Mouse (Mus musculus) c-Kit-negative CD71-positive TER-119-positive erythroid progenitor cells, embryonic 14.5 days (primary cell): ENCODE measurements at regions not wholly inside any gene's neighbourhood (a gene's known extent, or its start where the extent isn't known, plus 50 kb on each side); places are given as distances from the start of the nearest gene placed in this dataset.
A peak's percentile ranks its signal among the peaks of the same experiment; 100 is the strongest.

Source experiments
- DNase-seq: peaks from one replicate; pipeline ENCODE4 v3.0.0-alpha.2; 2013; ENCODE audit warnings: low read depth, low spot score

DNA sequence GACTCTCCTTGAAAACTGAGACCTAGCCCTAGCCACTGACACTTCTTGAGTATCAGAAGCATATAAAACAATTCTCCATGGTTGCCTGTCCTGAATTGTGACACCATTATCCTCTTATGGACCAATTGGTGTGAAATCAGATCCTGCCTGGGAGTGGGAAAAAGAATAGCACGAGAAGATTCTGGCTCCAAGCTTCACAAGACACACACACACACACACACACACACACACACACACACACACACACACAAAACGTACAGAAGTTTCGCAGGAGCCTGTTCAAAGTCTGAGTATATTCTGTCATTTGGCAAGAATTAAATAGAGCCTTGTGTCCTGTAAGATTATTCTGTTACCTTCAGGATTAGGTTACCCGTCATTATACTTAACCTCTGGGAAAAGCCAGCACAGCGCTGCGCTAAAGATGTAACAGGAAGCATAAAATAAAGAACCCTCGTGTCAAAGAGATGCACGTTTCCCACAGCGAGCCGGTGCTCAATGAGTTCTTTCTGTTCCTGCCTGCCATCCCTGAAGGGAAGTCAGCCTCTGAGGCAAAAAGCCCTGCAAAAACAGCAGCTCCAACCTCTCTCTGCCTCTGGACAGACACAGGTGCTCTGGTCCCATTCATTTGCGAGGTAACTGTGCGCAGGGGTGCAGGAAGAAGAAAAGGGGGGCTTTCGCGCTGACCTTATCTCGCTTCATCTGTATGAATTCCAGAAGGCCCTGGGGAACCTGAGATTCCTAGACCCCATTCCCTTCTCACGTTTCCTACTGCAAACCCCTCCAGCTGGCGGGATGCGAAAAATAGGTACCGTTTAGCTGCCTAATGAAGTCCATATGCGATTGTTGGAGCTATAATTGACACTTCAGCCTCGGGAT is 178.4 kb upstream of the Elac2 start:
- DNase-seq: no peak

GRCm38 (mm10) chr11:64801351-64801750 is 177.5 kb upstream of the Elac2 start:
- DNase-seq: peak; percentile 36

DNA sequence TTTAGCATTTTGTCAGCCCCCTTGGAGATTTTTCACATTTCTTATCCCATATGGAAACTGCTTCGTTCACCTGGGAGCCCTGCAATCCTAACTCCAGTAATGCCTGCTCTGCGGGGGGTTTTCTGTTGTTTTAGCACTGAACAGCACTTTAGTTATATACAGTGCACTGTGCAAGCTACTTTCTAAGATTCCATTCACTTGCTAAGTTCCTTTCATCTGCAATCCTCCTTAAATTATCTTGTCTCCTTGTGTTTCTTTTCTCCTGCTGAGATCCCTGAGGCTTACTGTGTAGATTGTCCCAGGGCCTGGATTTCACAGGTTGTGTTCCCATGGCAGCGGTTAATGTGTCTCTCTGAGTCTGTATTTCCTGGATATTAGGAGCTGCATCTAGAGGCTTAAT is 173.3 kb upstream of the Elac2 start:
- DNase-seq: no peak

GRCm38 (mm10) chr11:64812408-64812807 is 166.4 kb upstream of the Elac2 start:
- DNase-seq: no peak

DNA sequence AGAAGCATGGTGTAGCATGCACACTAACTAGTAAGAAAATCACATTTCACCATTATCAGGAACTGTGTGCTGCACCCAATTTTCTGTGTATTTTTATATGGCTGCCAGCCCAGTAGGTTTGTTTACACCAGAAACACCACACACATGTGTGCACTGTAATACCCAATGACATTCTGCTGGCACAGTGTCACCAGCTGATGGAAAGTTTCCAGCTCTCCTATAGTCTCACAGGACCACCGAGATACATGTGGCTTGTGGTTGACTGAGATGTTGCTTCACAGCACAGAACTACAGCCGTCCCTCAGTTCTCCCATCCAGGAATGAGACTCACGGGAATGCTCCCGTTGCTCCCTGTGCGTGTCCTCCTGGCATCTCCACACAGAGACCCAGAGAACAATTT is 149.4 kb upstream of the Elac2 start:
- DNase-seq: no peak

DNA sequence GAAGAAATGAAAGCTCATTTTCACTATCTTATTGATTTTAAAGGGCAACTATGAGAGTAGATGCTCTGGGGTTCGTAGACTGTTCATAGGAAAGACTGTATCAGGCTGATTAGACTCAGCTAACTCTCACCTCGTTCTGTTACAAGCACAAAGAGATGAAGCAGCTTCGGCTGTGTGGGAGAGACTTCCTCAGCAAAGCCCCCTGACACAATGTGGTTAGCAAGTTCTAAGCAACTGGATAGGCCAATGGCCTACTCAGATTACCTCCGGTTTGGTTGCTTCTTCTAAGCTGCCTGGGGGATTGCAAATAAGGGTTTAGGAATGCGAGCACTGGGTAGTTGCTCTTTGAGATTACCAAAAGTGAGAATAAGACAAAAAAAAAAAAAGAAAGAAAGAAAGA is 146.4 kb upstream of the Elac2 start:
- DNase-seq: no peak

GRCm38 (mm10) chr11:64833786-64834185 is 145.1 kb upstream of the Elac2 start:
- DNase-seq: no peak

DNA sequence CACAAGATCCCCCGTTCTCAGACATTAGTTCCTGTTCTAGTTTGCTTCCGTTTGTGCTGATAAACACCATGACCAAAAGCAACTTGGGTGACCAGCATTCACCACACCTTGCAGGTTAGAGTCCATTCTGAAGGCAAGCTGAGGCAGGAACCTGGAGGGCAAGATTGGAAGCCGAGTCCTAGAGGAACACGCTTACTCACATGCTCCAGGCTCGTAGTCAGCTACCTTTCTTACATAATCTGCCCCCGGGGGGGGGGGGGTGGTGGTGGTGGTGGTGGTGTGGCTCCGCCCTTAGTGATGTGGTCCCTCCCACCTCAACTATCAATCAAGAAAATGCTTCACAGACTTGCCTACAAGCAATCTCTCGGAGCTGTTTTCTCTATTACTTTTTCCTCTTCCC is 142.1 kb upstream of the Elac2 start:
- DNase-seq: no peak

- peak; percentile 63 for DNase-seq
These were observed 137.7 kb upstream of the Elac2 start for GRCm38 (mm10) chr11:64841092-64841491.

GRCm38 (mm10) chr11:64842775-64843530 is 135.9 kb upstream of the Elac2 start:
- DNase-seq: no peak

DNA sequence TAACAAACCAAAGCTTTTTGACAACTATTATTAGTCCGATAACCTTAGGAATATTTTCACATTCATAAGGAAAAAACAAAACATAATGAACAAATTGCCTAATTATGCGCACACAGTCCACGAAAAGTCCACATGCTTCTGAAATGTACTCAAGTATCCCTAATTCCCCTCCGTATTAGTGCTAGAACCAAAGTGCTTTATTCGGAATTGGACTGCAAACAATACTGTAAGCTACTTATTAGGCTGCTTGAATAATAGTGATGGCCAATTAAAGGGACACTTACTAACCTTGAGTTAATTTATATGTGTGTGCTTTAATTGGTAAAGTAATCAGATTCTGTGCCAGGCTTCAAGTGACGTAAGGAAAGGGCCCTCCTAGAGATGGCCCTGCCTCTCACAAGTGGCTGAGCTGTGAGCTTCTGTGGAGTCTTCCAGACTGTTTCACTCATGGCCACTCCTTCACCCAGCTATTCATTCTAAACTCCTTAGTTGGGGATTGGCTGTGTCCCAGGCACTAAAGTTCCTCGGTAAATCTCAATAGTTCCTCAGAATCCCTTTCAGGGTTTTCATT is 132.2 kb upstream of the Elac2 start:
- DNase-seq: no peak

DNA sequence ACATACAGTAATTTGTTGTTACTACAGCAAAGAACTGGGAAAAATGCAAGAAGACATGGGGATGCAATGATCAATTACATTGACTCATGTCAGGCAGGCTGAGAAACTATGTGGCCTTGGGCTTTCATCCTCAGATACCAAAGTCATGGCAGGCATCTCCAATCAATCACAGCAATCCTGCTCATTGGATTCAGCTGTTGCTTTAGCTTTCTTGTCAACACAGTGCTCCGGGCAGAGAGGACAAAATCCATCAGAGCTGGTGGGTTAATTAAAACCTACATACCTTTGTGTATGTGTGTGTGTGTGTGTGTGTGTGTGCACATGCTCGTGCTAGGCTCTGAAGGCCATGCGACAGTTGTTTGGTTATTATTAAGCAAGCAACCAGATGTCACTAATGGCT is 119.2 kb upstream of the Elac2 start:
- DNase-seq: no peak

DNA sequence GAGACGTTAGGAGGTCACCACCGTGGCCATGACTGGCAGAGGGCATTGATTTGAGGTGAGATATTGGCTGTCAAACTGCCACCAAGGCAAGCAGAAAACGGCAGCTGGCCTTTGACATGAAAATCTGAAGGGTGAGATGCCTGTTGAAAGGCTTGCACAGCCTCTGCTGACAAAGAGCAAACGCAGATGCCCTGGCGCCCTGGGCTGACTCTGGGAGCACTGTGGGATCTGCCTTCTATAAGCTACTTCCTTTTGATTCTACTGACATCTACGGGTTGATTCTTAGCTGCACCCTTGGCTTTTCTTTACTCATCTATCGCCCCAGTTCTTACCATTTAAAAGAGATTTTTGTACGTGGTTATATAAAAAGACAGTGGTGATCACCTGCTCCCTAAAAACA is 98.2 kb upstream of the Elac2 start:
- no peak for DNase-seq

DNA sequence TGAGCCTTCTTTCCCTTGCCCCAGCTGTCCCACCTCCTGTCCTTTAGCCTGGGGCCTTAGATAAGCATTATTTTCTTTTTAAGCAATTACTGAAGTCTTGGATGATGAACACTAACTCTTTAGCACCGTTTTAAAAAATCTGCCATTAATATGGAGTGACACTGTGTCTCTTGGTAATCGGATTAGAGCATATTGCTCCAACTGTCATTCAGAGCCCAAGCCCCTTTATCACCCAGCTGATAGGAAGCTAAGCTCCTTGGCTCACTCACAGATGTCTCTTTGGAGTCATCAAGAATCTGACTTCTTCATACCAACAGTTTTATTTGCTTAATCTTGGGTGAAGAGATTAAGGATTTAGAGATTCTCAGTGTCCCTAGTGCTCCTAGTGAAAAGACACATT is 94.3 kb upstream of the Elac2 start:
- no peak for DNase-seq

- DNase-seq: no peak
These were observed 89.4 kb upstream of the Elac2 start for GRCm38 (mm10) chr11:64889335-64890020.

DNA sequence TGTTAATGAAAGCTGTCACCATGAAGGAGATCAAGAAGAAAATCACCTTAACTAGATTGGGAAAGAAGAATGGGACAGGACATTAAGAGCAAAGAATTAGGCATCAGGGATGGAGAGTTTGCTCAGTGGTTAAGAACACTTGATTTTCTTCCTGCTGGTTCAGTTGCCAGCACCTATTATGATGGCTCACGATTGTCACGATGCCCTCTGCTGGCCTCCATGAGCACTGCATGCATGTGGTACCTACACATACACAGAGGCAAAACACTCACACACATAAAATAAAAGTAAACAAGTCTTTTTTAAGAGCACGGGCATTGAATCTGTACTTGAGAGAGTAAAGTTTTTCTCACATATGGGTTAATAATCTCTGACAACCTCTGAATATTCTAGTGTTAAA is 88.1 kb upstream of the Elac2 start:
- peak; percentile 57 for DNase-seq

GRCm38 (mm10) chr11:64895804-64896466 is 82.9 kb upstream of the Elac2 start:
- no peak for DNase-seq

GRCm38 (mm10) chr11:64898758-64899586 is 79.9 kb upstream of the Elac2 start:
- peak; percentile 51 for DNase-seq

GRCm38 (mm10) chr11:64899587-64900278 is 79.1 kb upstream of the Elac2 start:
- DNase-seq: no peak

GRCm38 (mm10) chr11:64916783-64917182 is 62.1 kb upstream of the Elac2 start:
- no peak for DNase-seq
